Mouse (Mus musculus): ENCODE measurements around the gene Exoc3l.

Exoc3l gene

GRCm38 (mm10) chr8:105270101-105270915 lies 25.6 kb downstream of the Exoc3l start:
- CTCF ChIA-PET: interaction anchor here (0.6 to 1.5 kb wide), 9 partner anchors 10 to 667 kb away, joined by 3 to 5 read pairs (median 5); no protein-coding TSS in a partner anchor
- POLR2A ChIA-PET: interaction anchor here in 3 of 4 experiments (0.7 to 3.8 kb wide), 19 partner anchors 9 to 605 kb away, joined by 3 to 35 read pairs (median 4); partner anchors contain the start of genes 4931428F04Rik (in 3 of the 3), B3gnt9 (in 2 of the 3), Exoc3l (in 2 of the 3) and Cbfb (in 1 of the 3)

- ChIA-PET POLR2A (interaction anchor here in 3 of 4 experiments (0.9 to 3.8 kb wide), 13 partner anchors 10 to 134 kb away, joined by 3 to 35 read pairs (median 6); partner anchors contain the start of genes 4931428F04Rik (in 2 of the 3), B3gnt9 (in 2 of the 3), Cbfb (in 1 of the 3) and D230025D16Rik (in 1 of the 3)), CTCF (interaction anchor here (0.9 to 2.3 kb wide), 8 partner anchors 10 to 150 kb away, joined by 3 to 18 read pairs (median 5); no protein-coding TSS in a partner anchor)
Measured at GRCm38 (mm10) chr8:105269461-105269947, 26.4 kb downstream of the Exoc3l start, which contains the start of gene Hsf4. Hsf4 (plus strand) TSS chr8:105269801.

DNA sequence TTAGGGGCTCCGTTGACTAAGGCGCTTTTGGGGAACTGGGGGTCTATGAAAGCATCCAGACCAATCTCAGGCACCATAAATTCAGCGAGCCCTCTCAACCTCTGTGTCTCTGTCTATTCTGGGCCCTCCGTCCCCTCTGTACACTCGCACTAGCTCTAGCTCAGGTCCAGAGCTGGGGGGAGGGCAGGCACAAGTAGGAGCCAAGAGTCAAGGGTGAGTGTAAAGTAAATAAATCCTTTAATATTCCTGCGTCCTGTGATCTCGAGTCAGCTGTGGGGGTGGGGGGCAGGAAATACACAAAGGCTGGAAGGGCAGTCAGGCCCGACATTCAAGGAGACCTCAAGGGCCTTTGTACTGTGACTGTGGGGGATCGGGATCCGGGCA lies 26.8 kb downstream of the Exoc3l start:
- ChIA-PET CTCF (interaction anchor here (0.5 to 2.6 kb wide), 17 partner anchors 9 to 150 kb away, joined by 3 to 18 read pairs (median 6); partner anchors contain the start of gene B3gnt9 (in 1 of the 4)), POLR2A (interaction anchor here (0.6 to 3.8 kb wide), 27 partner anchors 8 to 134 kb away, joined by 3 to 35 read pairs (median 7); partner anchors contain the start of genes 4931428F04Rik (in 3 of the 4), B3gnt9 (in 2 of the 4), E2f4 (in 2 of the 4) and D230025D16Rik (in 1 of the 4))

- POLR2A ChIA-PET: interaction anchor here (0.6 to 3.8 kb wide), 28 partner anchors 8 to 133 kb away, joined by 3 to 35 read pairs (median 8); partner anchors contain the start of genes 4931428F04Rik (in 2 of the 4), E2f4 (in 2 of the 4), B3gnt9 (in 1 of the 4) and D230025D16Rik (in 1 of the 4)
- CTCF ChIA-PET: interaction anchor here (0.5 to 2.6 kb wide), 20 partner anchors 9 to 666 kb away, joined by 3 to 18 read pairs (median 6); partner anchors contain the start of gene B3gnt9 (in 1 of the 4)
Measured at GRCm38 (mm10) chr8:105268342-105269074, 27.4 kb downstream of the Exoc3l start.

- ChIA-PET POLR2A (interaction anchor here in 1 of 4 experiments (1.1 to 1.7 kb wide), 2 partner anchors 10 to 18 kb away, joined by 3 to 6 read pairs; partner anchors contain the start of gene Nol3), CTCF (interaction anchor here (0.6 to 2.9 kb wide), 7 partner anchors 12 to 664 kb away, joined by 3 to 14 read pairs (median 6); partner anchors contain the start of genes B3gnt9 (in 1 of the 4) and Exoc3l (in 1 of the 4))
Measured at GRCm38 (mm10) chr8:105266775-105267174, 29.1 kb downstream of the Exoc3l start.

- CTCF ChIA-PET: interaction anchor here (0.5 to 2.9 kb wide), 15 partner anchors 10 to 348 kb away, joined by 3 to 14 read pairs (median 3); partner anchors contain the start of genes B3gnt9 (in 2 of the 4) and Tppp3 (in 1 of the 4)
- POLR2A ChIA-PET: interaction anchor here (0.5 to 2.2 kb wide), 14 partner anchors 9 to 334 kb away, joined by 3 to 6 read pairs (median 4); partner anchors contain the start of genes B3gnt9 (in 3 of the 4), D230025D16Rik (in 1 of the 4), Exoc3l (in 1 of the 4) and Nol3 (in 1 of the 4)
Measured at GRCm38 (mm10) chr8:105265128-105265527, 30.8 kb downstream of the Exoc3l start.

- ChIA-PET CTCF (interaction anchor here (0.6 to 2.9 kb wide), 13 partner anchors 9 to 207 kb away, joined by 3 to 14 read pairs (median 3); partner anchors contain the start of genes B3gnt9 (in 2 of the 4) and Tppp3 (in 1 of the 4)), POLR2A (interaction anchor here (0.5 to 2.2 kb wide), 12 partner anchors 9 to 207 kb away, joined by 3 to 6 read pairs (median 4); partner anchors contain the start of genes B3gnt9 (in 3 of the 4), D230025D16Rik (in 1 of the 4), Exoc3l (in 1 of the 4) and Fhod1 (in 1 of the 4))
Measured at GRCm38 (mm10) chr8:105264024-105264982, 31.6 kb downstream of the Exoc3l start, which contains the start of the genes Tradd and Fbxl8. Tradd (minus strand) TSS chr8:105264609. Fbxl8 (plus strand) TSS chr8:105264648.

DNA sequence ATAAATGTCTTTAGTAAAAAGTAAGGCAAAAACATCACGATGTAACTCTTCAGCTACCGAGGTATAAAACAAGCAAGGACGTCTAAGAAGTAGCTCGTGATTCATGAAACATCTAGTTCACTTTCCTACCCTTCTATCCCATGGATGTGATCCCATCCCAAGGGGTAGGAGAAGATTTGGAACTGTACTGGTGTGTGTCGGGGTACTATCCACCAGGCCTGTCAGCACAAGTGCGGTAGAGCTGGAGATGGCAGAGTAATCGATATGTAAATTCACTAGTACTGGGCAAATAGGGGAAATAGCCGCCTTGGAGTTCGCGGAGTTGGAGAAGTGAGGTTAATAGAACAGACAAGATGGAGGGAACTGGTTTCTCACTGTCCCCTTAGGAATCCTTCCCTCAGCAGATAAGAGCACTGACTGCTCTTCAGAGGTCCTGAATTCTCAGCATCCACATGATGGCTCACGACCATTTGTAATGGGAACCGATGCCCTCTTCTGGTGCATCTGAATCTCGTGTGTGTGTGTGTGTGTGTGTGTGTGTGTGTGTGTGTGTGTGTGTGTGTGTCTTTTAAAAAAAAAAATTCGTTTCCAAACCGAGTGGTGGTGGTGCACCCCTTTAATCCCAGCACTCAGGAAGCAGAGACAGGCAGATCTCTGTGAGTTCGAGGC lies 32.5 kb downstream of the Exoc3l start:
- POLR2A ChIA-PET: interaction anchor here in 2 of 4 experiments (0.6 to 1.7 kb wide), 7 partner anchors 9 to 92 kb away, joined by 3 to 7 read pairs (median 3); partner anchors contain the start of genes B3gnt9 (in 1 of the 2) and E2f4 (in 1 of the 2)
- CTCF ChIA-PET: interaction anchor here in 1 of 4 experiments (0.9 kb wide), 1 partner anchor 8 kb away, joined by 3 read pairs; no protein-coding TSS in a partner anchor

DNA sequence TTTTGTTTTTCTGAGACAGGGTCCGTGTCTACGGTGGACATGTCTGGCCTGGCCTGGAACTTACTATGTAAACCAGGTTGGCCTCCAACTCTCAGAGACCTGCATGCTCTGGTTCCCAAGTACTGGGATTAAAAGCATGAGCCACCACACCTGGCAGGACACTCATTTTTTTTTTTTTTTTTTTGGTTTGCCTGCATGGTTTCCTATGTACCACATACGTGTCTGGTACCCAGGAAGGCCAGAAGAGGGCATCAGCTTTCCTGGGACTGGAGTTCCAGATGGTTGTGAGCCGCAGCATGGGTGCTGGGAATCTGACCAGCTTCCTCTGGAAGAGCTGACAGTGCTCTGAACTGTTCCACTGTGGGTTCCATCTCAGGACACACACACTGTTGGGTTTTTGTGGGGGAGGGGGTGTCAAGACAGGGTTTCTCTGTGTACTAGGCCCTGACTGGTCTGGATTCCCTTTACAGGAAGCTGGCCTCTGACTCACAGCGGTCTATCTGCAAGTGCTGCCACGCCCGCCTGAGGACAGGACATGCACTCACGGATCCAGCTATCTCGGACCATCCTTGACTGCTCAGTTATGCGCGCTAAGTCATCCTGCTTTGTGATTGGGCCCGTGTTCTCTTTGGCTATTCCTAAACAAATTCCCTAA lies 34.4 kb downstream of the Exoc3l start:
- CTCF ChIA-PET: interaction anchor here in 3 of 4 experiments (0.5 to 3.9 kb wide), 20 partner anchors 12 to 880 kb away, joined by 3 to 40 read pairs (median 4); partner anchors contain the start of genes 4931428F04Rik (in 1 of the 3) and D230025D16Rik (in 1 of the 3)
- POLR2A ChIA-PET: interaction anchor here in 3 of 4 experiments (0.5 to 14.1 kb wide), 9 partner anchors 14 to 40 kb away, joined by 3 to 255 read pairs (median 3); partner anchors contain the start of genes 4931428F04Rik (in 1 of the 3) and D230025D16Rik (in 1 of the 3)

DNA sequence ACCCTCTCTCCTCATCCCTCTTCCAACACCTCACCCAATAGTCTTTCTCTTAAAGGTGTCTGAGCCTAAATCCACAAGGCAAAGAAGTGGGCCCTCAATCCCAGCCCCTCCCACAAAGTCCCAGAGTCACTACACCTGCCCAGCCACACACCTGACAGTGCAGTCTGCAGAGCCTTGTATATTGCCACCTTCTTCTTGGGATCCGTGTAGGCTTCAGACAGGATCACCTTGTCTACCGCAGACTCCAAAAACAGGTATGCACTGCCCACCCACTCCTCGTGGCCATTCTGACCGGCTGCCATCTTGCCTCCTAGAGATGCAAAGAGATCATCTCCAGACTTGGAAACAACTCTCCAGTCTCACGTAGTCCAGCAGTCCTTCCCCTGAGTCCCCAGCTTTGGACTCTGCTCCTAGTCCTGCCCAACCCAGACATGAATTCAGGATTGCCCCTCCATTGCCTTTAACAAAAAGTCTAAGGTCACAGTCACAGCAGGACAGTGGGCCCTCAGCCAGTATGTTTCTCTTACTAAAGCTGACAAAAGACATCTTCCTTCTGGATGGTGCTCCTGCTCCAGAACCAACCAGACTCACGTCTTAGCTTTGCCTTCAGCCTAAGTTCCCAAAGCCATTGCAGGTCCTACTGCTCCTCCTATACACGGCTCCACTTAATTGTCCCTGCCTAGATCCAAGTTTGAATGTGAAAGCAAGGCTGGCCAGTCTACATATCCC lies 35.4 kb downstream of the Exoc3l start:
- POLR2A ChIA-PET: interaction anchor here in 3 of 4 experiments (0.5 to 14.1 kb wide), 23 partner anchors 8 to 659 kb away, joined by 3 to 255 read pairs (median 4); partner anchors contain the start of genes 4931428F04Rik (in 1 of the 3), D230025D16Rik (in 1 of the 3), E2f4 (in 1 of the 3) and Nol3 (in 1 of the 3)
- CTCF ChIA-PET: interaction anchor here (0.6 to 3.9 kb wide), 92 partner anchors 8 to 658 kb away, joined by 3 to 40 read pairs (median 4); partner anchors contain the start of genes 4931428F04Rik (in 4 of the 4), E2f4 (in 2 of the 4), Hsf4 (in 2 of the 4) and Cbfb (in 1 of the 4)

DNA sequence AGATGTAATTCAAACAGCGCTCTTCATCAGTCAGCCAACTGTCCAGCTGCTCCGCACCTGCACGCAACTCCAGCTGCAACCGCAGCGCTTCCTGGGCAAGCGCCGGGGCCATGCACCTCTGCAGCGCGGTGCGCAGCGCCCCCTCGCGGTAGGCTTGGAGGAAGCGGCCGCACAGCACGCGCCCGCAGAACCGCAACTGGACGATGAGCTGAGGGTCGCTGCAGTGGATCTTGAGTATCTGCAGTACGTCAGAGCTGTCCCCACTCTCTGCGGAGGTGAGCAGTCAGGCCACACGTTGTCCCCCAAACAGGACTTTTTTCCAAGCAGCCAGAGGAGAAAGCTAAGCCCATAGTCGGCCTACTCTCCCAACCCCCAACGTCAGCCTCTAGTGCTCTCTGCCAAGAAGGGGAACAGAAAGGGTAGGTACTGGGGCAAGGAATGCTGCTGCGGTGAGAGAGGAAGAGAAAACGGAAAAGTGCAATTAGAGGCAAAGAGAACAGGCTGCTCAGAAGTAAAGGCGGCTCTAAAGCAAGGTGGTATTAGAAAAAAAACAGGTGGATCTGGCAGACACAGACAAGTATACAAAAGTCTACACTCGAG lies 36.1 kb downstream of the Exoc3l start:
- POLR2A ChIA-PET: interaction anchor here in 3 of 4 experiments (0.5 to 14.1 kb wide), 28 partner anchors 8 to 658 kb away, joined by 3 to 255 read pairs (median 4); partner anchors contain the start of genes D230025D16Rik (in 2 of the 3), 4931428F04Rik (in 1 of the 3), E2f4 (in 1 of the 3) and Nol3 (in 1 of the 3)
- CTCF ChIA-PET: interaction anchor here (0.5 to 3.9 kb wide), 93 partner anchors 9 to 657 kb away, joined by 3 to 40 read pairs (median 4); partner anchors contain the start of genes 4931428F04Rik (in 4 of the 4), E2f4 (in 2 of the 4), Hsf4 (in 2 of the 4) and Cbfb (in 1 of the 4)

DNA sequence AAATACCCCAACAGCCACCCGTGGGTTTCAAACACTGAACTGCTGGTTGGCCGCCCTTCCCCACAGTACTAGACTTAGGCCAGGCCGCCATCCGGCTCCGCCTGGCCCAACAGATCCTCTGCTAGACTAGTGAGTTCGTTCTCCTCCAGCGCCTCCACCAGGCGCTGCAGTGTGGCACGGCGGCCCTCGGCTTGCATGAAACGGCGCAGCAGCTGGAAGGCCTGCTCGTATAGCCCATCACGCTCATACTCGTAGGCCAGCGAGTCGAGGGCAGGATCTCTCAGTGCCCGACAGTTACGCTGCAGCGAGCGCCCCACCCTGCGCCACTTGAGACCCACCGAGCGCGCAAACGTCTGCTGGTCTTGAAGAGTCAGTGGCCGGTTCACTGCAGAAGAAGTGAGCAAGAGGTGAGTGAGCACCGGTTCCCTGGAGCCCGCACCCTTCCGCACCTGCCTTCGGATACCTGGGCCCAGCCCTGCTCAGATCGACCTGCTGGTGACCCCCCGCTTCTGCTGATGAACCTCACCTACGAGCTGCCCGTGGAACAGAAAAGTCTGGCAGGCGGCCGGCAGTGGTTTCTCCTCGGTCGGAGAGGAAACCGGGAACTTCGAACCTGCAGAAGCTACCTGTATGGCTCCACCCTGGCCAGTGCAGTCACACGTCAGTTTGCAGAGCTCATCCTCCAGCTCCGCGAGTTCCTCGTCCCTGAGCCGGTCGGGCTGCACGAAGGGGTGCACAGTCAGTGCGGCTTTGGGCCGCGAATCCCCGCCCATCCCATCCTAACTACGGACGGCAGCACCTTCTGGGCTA lies 36.8 kb downstream of the Exoc3l start:
- POLR2A ChIA-PET: interaction anchor here in 3 of 4 experiments (0.5 to 14.1 kb wide), 28 partner anchors 9 to 657 kb away, joined by 3 to 255 read pairs (median 4); partner anchors contain the start of genes D230025D16Rik (in 2 of the 3), 4931428F04Rik (in 1 of the 3), E2f4 (in 1 of the 3) and Nol3 (in 1 of the 3)
- CTCF ChIA-PET: interaction anchor here (0.5 to 3.9 kb wide), 80 partner anchors 9 to 657 kb away, joined by 3 to 40 read pairs (median 5); partner anchors contain the start of genes 4931428F04Rik (in 2 of the 4), D230025D16Rik (in 2 of the 4), E2f4 (in 2 of the 4) and Cbfb (in 1 of the 4)
